Mouse (Mus musculus): ENCODE data around the gene Myb. TPM values are rescaled to one million over a fixed set of nuclear protein-coding genes. Genes with fewer than 3 reads are reported as not detected.

The Myb gene
- total and polyA plus RNA-seq, 3 experiments = 133 to 245 (median 155) TPM

- peaks cover 0 to 13% of the 10 kb centered on the region in 2 experiments; a peak in 2 of 4 replicates for H3K36me3 ChIP-seq (ENCODE audit: control insufficient read depth in 1 of 2, insufficient read depth in 2 of 2, low read length in 2 of 2)
- no peak for DNase-seq (ENCODE audit: low read depth, low spot score)
Measured at GRCm38 (mm10) chr10:21206232-21206631, 45.4 kb upstream of the Myb start.

GRCm38 (mm10) chr10:21204496-21205085, 43.8 kb upstream of the Myb start:
- Histone ChIP-seq H3K36me3 (ENCODE audit: control insufficient read depth in 1 of 2, insufficient read depth in 2 of 2, low read length in 2 of 2) (peaks cover 0 to 14% of the 10 kb centered on the region in 2 experiments; a peak in 2 of 4 replicates), H3K4me1 (ENCODE audit: control insufficient read depth in 1 of 2, insufficient read depth in 2 of 2, low read length in 2 of 2) (peaks cover 13 to 25% of the 10 kb centered on the region in 2 experiments), H3K4me3 (ENCODE audit: control insufficient read depth in 1 of 2, insufficient read depth in 1 of 2, low read depth in 2 of 2, low read length in 2 of 2) (no peak overlapping the region), H3K27me3 (ENCODE audit: control insufficient read depth in 1 of 2, insufficient read depth in 2 of 2, low read length in 2 of 2) (no peaks in the 10 kb centered on the region), H3K27ac (ENCODE audit: control insufficient read depth, low read depth, low read length) (peak overlapping the region; percentile 44; the same call in 1 of the 2 replicates), H3K79me2 (ENCODE audit: control insufficient read depth, insufficient read depth, low read length, poor library complexity) (no peaks in the 10 kb centered on the region), H3K9me3 (replicated peaks; ENCODE audit: insufficient read depth, low read length) (no peaks in the 10 kb centered on the region), H3K9ac (ENCODE audit: control insufficient read depth, low read depth, low read length, poor library complexity, severe bottlenecking) (no peak overlapping the region)
- DNase-seq (ENCODE audit: low read depth, low spot score) = peak; percentile 64
- TF ChIP-seq TAL1 (IDR thresholded peaks at IDR 0.05; ENCODE audit: low read length) (no peak), ZC3H11A (IDR thresholded peaks at IDR 0.05; ENCODE audit: low read depth, low read length) (no peak), MAFK (IDR thresholded peaks at IDR 0.05; ENCODE audit: borderline replicate concordance, low read depth, low read length) (no peak), UBTF (IDR thresholded peaks at IDR 0.05; ENCODE audit: borderline replicate concordance, insufficient read depth, low read depth, low read length) (no peak), USF1 (IDR thresholded peaks at IDR 0.05; ENCODE audit: low read depth, low read length) (no peak), SMC3 (IDR thresholded peaks at IDR 0.05; ENCODE audit: low read depth, low read length) (no peak), KAT2A (conservative IDR thresholded peaks at IDR 0.05; ENCODE audit: low read depth, low read length) (no peak), TBP (IDR thresholded peaks at IDR 0.05; ENCODE audit: low read depth, low read length) (no peak), GABPA (IDR thresholded peaks at IDR 0.05; ENCODE audit: low read depth, low read length) (no peak), NRF1 (IDR thresholded peaks at IDR 0.05; ENCODE audit: insufficient read depth, low read depth, low read length, poor library complexity, severe bottlenecking) (no peak), ETS1 (IDR thresholded peaks at IDR 0.05; ENCODE audit: low read depth, low read length) (no peak), MAZ (IDR thresholded peaks at IDR 0.05; ENCODE audit: low read depth, low read length) (no peak), NELFE (IDR thresholded peaks at IDR 0.05; ENCODE audit: low read depth, low read length) (no peak), MYB (IDR thresholded peaks at IDR 0.05; ENCODE audit: low read depth, low read length) (no peak), USF2 (IDR thresholded peaks at IDR 0.05; ENCODE audit: borderline replicate concordance in 1 of 2, insufficient read depth in 1 of 2, low read depth in 1 of 2, low read length in 2 of 2) (no peak), GATA1 (IDR thresholded peaks at IDR 0.05; ENCODE audit: low read depth, low read length) (peak; percentile 12; the same call in 1 of the 2 replicates), ZMIZ1 (IDR thresholded peaks at IDR 0.05; ENCODE audit: low read depth, low read length) (no peak), CTCF (IDR thresholded peaks at IDR 0.05 in 2 of 3, conservative IDR thresholded peaks at IDR 0.05 in 1 of 3; ENCODE audit: control insufficient read depth in 1 of 3, insufficient read depth in 1 of 3, low read depth in 2 of 3, low read length in 3 of 3, poor library complexity in 1 of 3, severe bottlenecking in 1 of 3) (no peak), CHD2 (IDR thresholded peaks at IDR 0.05; ENCODE audit: low read length) (no peak), POLR2AphosphoS5 (IDR thresholded peaks at IDR 0.05; ENCODE audit: borderline replicate concordance, low read depth, low read length) (no peak), RAD21 (IDR thresholded peaks at IDR 0.05; ENCODE audit: low read depth, low read length) (no peak), TCF12 (IDR thresholded peaks at IDR 0.05; ENCODE audit: low read depth, low read length) (no peak), BHLHE40 (IDR thresholded peaks at IDR 0.05; ENCODE audit: borderline replicate concordance, low read depth, low read length) (no peak), EP300 (IDR thresholded peaks at IDR 0.05; ENCODE audit: low read depth in 1 of 2, low read length in 2 of 2) (peak in 1 of 2 experiments; percentile 58; a peak in 3 of 4 replicates), ZNF384 (IDR thresholded peaks at IDR 0.05; ENCODE audit: low read depth, low read length) (no peak), MYC (IDR thresholded peaks at IDR 0.05; ENCODE audit: low read depth, low read length) (no peak), POLR2A (IDR thresholded peaks at IDR 0.05; ENCODE audit: control insufficient read depth in 1 of 2, insufficient read depth in 1 of 2, low read depth in 1 of 2, low read length in 2 of 2, poor library complexity in 1 of 2) (0 out of 4 replicates have a peak, but pooled peaks of 1 of the 2 experiments have one; percentile 20), HCFC1 (IDR thresholded peaks at IDR 0.05; ENCODE audit: low read depth, low read length) (no peak), MXI1 (IDR thresholded peaks at IDR 0.05; ENCODE audit: low read depth, low read length) (no peak), JUND (IDR thresholded peaks at IDR 0.05; ENCODE audit: low read depth, low read length) (no peak), ELF1 (IDR thresholded peaks at IDR 0.05; ENCODE audit: low read depth, low read length) (no peak)

More at GRCm38 (mm10) chr10:21206232-21206631, 45.4 kb upstream of the Myb start:
- Histone ChIP-seq H3K9ac (ENCODE audit: control insufficient read depth, low read depth, low read length, poor library complexity, severe bottlenecking) (no peak overlapping the region), H3K27ac (ENCODE audit: control insufficient read depth, low read depth, low read length) (no peak overlapping the region), H3K79me2 (ENCODE audit: control insufficient read depth, insufficient read depth, low read length, poor library complexity) (no peaks in the 10 kb centered on the region), H3K4me1 (ENCODE audit: control insufficient read depth in 1 of 2, insufficient read depth in 2 of 2, low read length in 2 of 2) (peaks cover 13 to 21% of the 10 kb centered on the region in 2 experiments), H3K9me3 (replicated peaks; ENCODE audit: insufficient read depth, low read length) (no peaks in the 10 kb centered on the region), H3K4me3 (ENCODE audit: control insufficient read depth in 1 of 2, insufficient read depth in 1 of 2, low read depth in 2 of 2, low read length in 2 of 2) (no peak overlapping the region), H3K27me3 (ENCODE audit: control insufficient read depth in 1 of 2, insufficient read depth in 2 of 2, low read length in 2 of 2) (no peaks in the 10 kb centered on the region)
- no peak for TF ChIP-seq ZKSCAN1 (IDR thresholded peaks at IDR 0.05; ENCODE audit: low read depth, low read length)

All from MEL (cell line).